Mouse (Mus musculus) stomach, embryonic 14.5 days (tissue): ENCODE results near the gene Bcl11b. TPM values are rescaled to one million over a fixed set of nuclear protein-coding genes. Genes with fewer than 3 reads are reported as not detected.

Experiments used
- ATAC-seq: fragments of 200-750 bp; cut with Nextera tagmentation; 2 replicates; pipeline ENCODE4 v1.8.0; 2017; ENCODE audit warnings: low read depth, moderate TSS enrichment; ENCODE audit not compliant: insufficient number of reproducible peaks, insufficient read depth, low FRiP score
- H3K27ac ChIP-seq: fragments of 300-500 bp; sonication (generic); 2 replicates; pipeline ENCODE4 v1.5.1; 2014; ENCODE audit warnings: mild to moderate bottlenecking, low read length, moderate library complexity, mixed read lengths
- H3K27me3 ChIP-seq: fragments of 300-500 bp; sonication (generic); 2 replicates; pipeline ENCODE4 v1.6.1; 2014; ENCODE audit warnings: low read length, control low read depth, mixed read lengths; ENCODE audit not compliant: control insufficient read depth, insufficient read depth
- H3K36me3 ChIP-seq: fragments of 300-500 bp; sonication (generic); 2 replicates; pipeline ENCODE4 v1.6.1; 2014; ENCODE audit warnings: mild to moderate bottlenecking, control low read depth, low read length, moderate library complexity, mixed read lengths; ENCODE audit not compliant: control insufficient read depth, insufficient read depth
- H3K4me1 ChIP-seq: fragments of 300-500 bp; sonication (generic); 2 replicates; pipeline ENCODE4 v1.6.1; 2014; ENCODE audit warnings: low read length, control low read depth, mixed read lengths; ENCODE audit not compliant: control insufficient read depth, insufficient read depth
- H3K4me2 ChIP-seq: fragments of 300-500 bp; sonication (generic); replicated peaks from 2 replicates; pipeline ENCODE4 v1.6.1; 2014; ENCODE audit warnings: low read depth, low read length, control low read depth
- H3K4me3 ChIP-seq: fragments of 300-500 bp; sonication (generic); 2 replicates; pipeline ENCODE4 v1.5.1; 2014; ENCODE audit warnings: low read depth, low read length, control low read depth
- H3K9ac ChIP-seq: fragments of 300-500 bp; sonication (generic); replicated peaks from 2 replicates; pipeline ENCODE4 v1.6.1; 2014; ENCODE audit warnings: low read depth, mild to moderate bottlenecking, control low read depth, low read length, moderate library complexity, mixed read lengths
- H3K9me3 ChIP-seq: fragments of 300-500 bp; sonication (generic); 2 replicates; pipeline ENCODE4 v1.6.1; 2016; ENCODE audit warnings: low read depth, low read length, control low read depth; ENCODE audit not compliant: control insufficient read depth
- WGBS: fragments of 180-500 bp; shearing (Covaris S2); extraction: QIAGEN DNeasy Blood & Tissue Kit; methylation state at CpG from one replicate; pipeline ENCODE4 v1.1.7; 2014; 5-methylcytosine and 5-hydroxymethylcytosine counted together
- polyA plus RNA-seq: library from polyadenylated mRNA; unstranded; fragments of >200 nt; fragmentation: Nextera tagmentation; extraction: Ambion mirVana; gene quantifications from 2 replicates; pipeline ENCODE4 v1.2.1, GENCODE M21; 2014

Bcl11b gene
- polyA plus RNA-seq, 1 experiment from 2014 or later = 6.0 TPM

DNA sequence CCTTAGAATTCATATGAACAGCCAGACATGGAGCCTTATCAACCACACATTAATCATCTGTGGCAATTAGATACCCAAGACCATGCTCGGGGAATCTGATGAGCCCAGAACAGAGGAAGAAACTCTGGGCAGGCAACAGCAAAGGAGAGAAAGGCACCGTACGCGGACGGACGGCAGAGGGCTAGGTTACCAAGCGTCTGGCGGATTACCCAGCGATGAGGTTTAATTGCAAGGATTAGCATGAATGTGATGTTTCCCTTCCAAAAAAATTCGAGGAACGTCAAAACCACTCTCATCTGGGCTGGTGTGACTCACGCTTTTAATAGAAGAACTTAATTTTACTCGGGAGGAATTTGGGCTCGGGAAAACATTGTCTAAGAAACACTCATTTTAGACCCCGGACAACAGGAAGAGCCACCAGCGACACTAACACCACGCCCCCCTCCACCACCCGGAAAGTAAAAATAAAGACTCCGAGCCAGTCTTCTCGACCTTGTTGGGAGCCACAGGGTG, 52.7 kb downstream of the Bcl11b start:
- peak overlapping the region; percentile 6; the same call in 1 of the 2 replicates for H3K4me2 ChIP-seq
- 55% methylated on average over 20 of the region's 20 CpGs for WGBS

DNA sequence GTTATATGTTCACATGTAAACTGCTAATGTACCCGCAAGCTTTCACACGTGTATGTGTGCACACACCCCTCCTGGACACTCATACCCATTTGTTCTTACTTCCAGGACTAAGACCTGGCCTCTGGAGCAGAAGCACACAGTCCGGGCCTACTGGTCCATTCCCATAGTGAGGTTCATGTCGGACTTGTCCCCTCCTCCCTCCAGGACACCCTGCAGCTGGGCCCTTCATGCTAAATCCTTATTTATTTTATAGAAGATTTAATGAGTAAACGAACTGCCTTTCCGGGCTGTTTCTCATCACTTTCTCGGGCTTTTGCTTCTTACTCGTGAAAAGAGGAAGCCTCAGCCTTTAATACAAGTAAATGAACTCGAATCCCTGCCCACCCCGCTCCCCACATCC, 54.0 kb downstream of the Bcl11b start:
- 47% methylated on average over 10 of the region's 10 CpGs for WGBS
- ATAC-seq = peak; percentile 44; the same call in 1 of the 2 replicates
- H3K9ac ChIP-seq = no peak overlapping the region
- no peaks in the 10 kb centered on the region for H3K36me3 ChIP-seq
- no peaks in the 10 kb centered on the region for H3K27me3 ChIP-seq
- no peak overlapping the region for H3K4me3 ChIP-seq
- no peak overlapping the region for H3K4me2 ChIP-seq
- no peaks in the 10 kb centered on the region for H3K9me3 ChIP-seq
- H3K4me1 ChIP-seq = peaks cover 31% of the 10 kb centered on the region; the same call in 1 of the 2 replicates
- H3K27ac ChIP-seq = no peak overlapping the region

More for the DNA sequence above, 52.7 kb downstream of the Bcl11b start:
- H3K9me3 ChIP-seq = no peaks in the 10 kb centered on the region
- ATAC-seq = no peak
- no peak overlapping the region for H3K4me3 ChIP-seq
- H3K27ac ChIP-seq = 0 out of 2 replicates have a peak overlapping the region, but pooled peaks have one; percentile 27
- peaks cover 34% of the 10 kb centered on the region; the same call in 1 of the 2 replicates for H3K4me1 ChIP-seq
- no peaks in the 10 kb centered on the region for H3K36me3 ChIP-seq
- no peaks in the 10 kb centered on the region for H3K27me3 ChIP-seq
- no peak overlapping the region; the same call in 1 of the 2 replicates for H3K9ac ChIP-seq

DNA sequence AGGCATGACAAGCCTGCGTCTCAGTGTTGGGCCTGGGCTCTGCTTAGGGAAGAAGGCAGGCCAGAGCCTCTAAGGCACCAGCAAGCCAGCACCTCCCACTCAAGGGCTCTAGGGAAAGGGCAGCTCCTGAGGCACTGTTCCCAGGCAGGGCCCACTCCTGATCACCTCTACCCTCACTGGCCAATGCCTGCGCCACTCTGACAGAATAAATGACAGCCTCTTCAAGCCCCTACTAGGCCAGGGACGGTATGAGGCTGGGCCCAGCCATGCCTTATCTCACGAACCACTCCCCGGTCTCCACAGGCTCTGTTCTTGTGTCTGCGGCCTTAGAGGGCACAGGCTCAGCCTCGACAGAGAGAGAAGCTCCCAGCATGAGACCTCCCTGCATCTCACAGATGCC, 61.3 kb downstream of the Bcl11b start:
- Histone ChIP-seq H3K9ac (no peak overlapping the region), H3K4me2 (no peak overlapping the region), H3K36me3 (no peaks in the 10 kb centered on the region), H3K27me3 (no peaks in the 10 kb centered on the region), H3K9me3 (no peaks in the 10 kb centered on the region), H3K27ac (no peak overlapping the region), H3K4me3 (no peak overlapping the region), H3K4me1 (no peaks in the 10 kb centered on the region)
- 55% methylated on average over 7 of the region's 7 CpGs for WGBS
- no peak for ATAC-seq

DNA sequence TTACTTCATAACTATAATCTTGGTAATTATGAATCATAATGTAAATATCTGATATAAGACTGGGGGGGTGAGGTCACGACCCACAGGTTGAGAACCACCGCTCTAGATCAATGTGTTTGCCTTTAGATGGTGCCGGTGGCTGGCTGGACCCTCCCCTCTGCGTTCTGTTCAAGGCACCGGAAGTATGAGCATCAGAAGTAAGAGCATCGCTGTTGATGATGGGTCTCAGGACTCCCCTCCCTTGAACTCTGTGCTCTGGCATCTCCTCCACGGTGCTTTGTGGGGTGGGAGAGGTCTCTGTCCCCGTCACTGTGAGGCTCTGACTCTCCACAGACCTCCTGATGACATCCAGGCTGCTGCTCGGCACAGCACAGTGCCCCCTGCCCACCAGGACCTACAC, 62.6 kb downstream of the Bcl11b start:
- 77% methylated on average over 9 of the region's 9 CpGs for WGBS
- H3K9ac ChIP-seq = no peak overlapping the region
- no peak overlapping the region for H3K27ac ChIP-seq
- H3K4me1 ChIP-seq = no peaks in the 10 kb centered on the region
- H3K4me3 ChIP-seq = no peak overlapping the region
- H3K4me2 ChIP-seq = no peak overlapping the region
- no peaks in the 10 kb centered on the region for H3K9me3 ChIP-seq
- no peaks in the 10 kb centered on the region for H3K36me3 ChIP-seq
- no peaks in the 10 kb centered on the region for H3K27me3 ChIP-seq
- ATAC-seq = no peak

DNA sequence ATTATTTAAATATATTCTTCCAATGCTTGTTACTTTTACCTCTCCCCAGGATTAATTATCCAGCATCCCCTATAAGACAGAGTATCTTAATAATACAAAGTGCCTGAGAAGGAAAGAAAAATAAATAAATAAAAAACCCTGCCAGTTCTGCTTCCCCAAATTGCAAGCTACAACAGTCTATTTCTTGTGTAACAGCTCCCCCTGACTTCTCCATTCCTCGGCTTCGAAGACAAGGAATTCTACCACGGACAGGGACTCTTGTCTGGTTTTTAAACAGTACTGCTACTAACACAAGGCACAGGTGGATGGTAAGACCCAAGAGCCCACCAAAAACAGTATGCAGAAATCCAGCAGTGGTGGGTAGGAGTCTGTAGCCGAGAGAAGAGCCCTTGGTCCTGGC, 64.2 kb downstream of the Bcl11b start:
- 75% methylated on average over 4 of the region's 4 CpGs for WGBS
- H3K27ac ChIP-seq = no peak overlapping the region
- no peak overlapping the region for H3K4me2 ChIP-seq
- no peaks in the 10 kb centered on the region for H3K36me3 ChIP-seq
- H3K4me1 ChIP-seq = no peaks in the 10 kb centered on the region
- H3K9me3 ChIP-seq = no peaks in the 10 kb centered on the region
- no peaks in the 10 kb centered on the region for H3K27me3 ChIP-seq
- no peak overlapping the region for H3K9ac ChIP-seq
- no peak overlapping the region for H3K4me3 ChIP-seq
- no peak for ATAC-seq

DNA sequence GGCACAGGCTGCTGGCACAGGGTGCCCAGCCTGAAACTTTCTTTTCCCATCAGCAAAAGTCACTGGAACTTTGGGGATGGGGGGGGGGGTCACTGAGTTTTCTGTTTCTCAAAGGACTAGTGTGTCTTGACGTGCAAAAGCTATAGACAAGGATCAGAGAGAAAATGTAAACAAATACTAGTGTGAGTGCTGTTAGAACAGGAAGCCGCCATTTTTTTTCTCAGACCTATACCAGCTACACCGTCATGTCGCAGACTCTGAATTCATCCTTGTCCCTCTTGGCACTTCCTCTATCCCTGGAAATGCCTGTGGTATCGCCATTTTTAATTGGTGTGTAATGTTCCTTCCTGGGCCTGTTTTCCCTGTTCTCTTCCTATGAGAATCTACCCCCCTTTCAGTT, 66.4 kb downstream of the Bcl11b start:
- Histone ChIP-seq H3K27ac (no peak overlapping the region), H3K9me3 (no peaks in the 10 kb centered on the region)
- WGBS = 74% methylated on average over 5 of the region's 5 CpGs

DNA sequence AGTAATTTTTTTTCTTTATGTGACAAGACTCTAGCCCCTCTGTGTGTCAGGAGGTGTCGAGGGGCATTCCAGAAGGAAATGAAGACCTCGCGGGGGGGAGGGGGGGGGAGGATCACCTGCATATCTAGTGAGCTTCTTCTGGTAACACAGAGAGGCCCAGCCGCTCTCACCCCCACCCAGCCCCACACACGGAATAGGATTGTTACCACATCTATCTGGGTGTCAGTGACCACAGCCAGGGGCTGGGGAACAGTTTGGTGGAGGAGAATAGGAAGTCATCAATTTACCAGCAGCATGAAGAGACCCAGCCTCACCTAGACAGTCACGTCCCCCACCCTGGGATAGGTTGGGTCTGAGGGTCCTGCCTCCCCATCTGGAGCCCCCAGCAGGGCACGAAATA, 67.0 kb downstream of the Bcl11b start:
- Histone ChIP-seq H3K36me3 (no peaks in the 10 kb centered on the region), H3K27me3 (no peaks in the 10 kb centered on the region), H3K9me3 (no peaks in the 10 kb centered on the region), H3K4me3 (no peak overlapping the region), H3K9ac (no peak overlapping the region), H3K4me2 (no peak overlapping the region), H3K4me1 (peaks cover 5% of the 10 kb centered on the region), H3K27ac (no peak overlapping the region)
- 67% methylated on average over 7 of the region's 7 CpGs for WGBS
- ATAC-seq = no peak

More for the DNA sequence above, 66.4 kb downstream of the Bcl11b start:
- H3K4me3 ChIP-seq = no peak overlapping the region
- ATAC-seq = no peak
- H3K4me1 ChIP-seq = no peaks in the 10 kb centered on the region
- no peak overlapping the region for H3K4me2 ChIP-seq
- H3K9ac ChIP-seq = no peak overlapping the region
- H3K36me3 ChIP-seq = no peaks in the 10 kb centered on the region
- no peaks in the 10 kb centered on the region for H3K27me3 ChIP-seq

DNA sequence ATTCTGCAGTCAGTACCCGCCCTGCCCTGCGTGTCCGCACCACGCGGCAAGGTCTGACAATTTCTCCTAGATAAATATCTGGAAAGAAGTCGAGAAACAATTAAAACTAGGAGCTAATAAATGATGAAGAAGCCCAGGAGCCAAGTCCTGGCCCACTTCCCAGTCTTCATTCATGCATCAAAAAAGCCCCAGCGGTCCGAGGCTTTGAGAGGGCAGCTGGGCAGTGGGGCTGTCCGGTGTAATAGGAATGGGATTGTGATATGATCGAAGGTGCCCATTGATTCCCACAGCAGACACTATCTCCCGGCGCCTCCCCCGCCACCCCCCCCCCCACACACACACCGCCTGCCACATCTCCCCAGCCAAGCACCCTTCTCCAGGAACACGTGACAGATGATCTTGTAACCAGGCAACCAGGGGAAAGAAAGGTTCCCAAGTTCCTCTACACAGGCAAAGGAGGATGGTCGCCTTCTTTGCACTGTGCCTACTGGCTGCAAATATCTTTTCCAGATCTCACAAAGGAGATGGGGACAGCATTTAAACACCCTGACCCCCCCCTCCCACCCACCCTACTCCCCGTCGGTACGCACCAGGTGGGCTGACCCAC, 68.5 kb downstream of the Bcl11b start:
- Histone ChIP-seq H3K27ac (no peak overlapping the region), H3K9ac (no peak overlapping the region), H3K4me2 (no peak overlapping the region), H3K36me3 (no peaks in the 10 kb centered on the region), H3K4me1 (peaks cover 15% of the 10 kb centered on the region), H3K9me3 (no peaks in the 10 kb centered on the region), H3K27me3 (no peaks in the 10 kb centered on the region), H3K4me3 (no peak overlapping the region)
- 54% methylated on average over 19 of the region's 19 CpGs for WGBS
- ATAC-seq = no peak

DNA sequence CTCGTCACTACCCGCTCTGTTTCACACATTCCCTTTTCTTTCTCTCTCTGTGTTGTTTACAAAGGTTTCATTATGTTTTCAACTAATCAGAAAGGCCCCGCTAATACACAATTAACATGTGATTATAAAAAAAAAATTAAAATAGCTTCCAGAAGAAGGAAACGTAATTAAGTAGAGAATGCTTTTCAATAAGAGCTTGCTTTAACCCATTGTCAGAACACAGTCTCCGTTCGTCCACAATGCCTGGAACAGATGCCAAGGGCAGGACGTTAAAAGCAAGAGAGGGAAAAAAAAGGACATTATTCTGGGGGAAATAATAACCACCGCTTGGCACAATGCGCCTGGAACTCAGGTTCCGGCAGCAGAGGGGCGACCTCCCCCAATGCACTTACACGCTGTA, 71.3 kb downstream of the Bcl11b start:
- 76% methylated on average over 12 of the region's 12 CpGs for WGBS

More for the DNA sequence above, 71.3 kb downstream of the Bcl11b start:
- no peak for ATAC-seq
- no peaks in the 10 kb centered on the region for H3K9me3 ChIP-seq
- no peak overlapping the region for H3K4me3 ChIP-seq
- H3K36me3 ChIP-seq = no peaks in the 10 kb centered on the region
- peaks cover 19% of the 10 kb centered on the region for H3K4me1 ChIP-seq
- H3K27me3 ChIP-seq = no peaks in the 10 kb centered on the region
- no peak overlapping the region for H3K4me2 ChIP-seq
- no peak overlapping the region for H3K9ac ChIP-seq
- H3K27ac ChIP-seq = no peak overlapping the region
